Mouse (Mus musculus) liver, embryonic 14.5 days (tissue): ENCODE data around the gene Palld. TPM values are rescaled to one million over a fixed set of nuclear protein-coding genes. Genes with fewer than 3 reads are reported as not detected.

Experiments used
- ATAC-seq: fragments of 200-750 bp; cut with Nextera tagmentation; 2 replicates; pipeline ENCODE4 v1.8.0; 2017; ENCODE audit warnings: moderate number of reproducible peaks, mild to moderate bottlenecking, moderate library complexity; ENCODE audit not compliant: insufficient read depth
- DNase-seq, 3 experiments: peaks; one replicate each; pipeline ENCODE4 v3.0.0-alpha.2; 2012 to 2013; ENCODE audit warnings: low read depth in 3 of 3, low spot score in 3 of 3
- H3K27ac ChIP-seq: fragments of 300-500 bp; sonication (generic); 2 replicates; pipeline ENCODE4 v1.5.1; 2014; ENCODE audit warnings: moderate library complexity, mild to moderate bottlenecking, control low read depth, inconsistent platforms
- H3K27me3 ChIP-seq: fragments of 300-500 bp; sonication (generic); 2 replicates; pipeline ENCODE4 v1.6.1; 2014; ENCODE audit warnings: mild to moderate bottlenecking, low read length, moderate library complexity; ENCODE audit not compliant: control insufficient read depth, insufficient read depth
- H3K36me3 ChIP-seq: fragments of 300-500 bp; sonication (generic); replicated peaks from 2 replicates; pipeline ENCODE4 v1.6.1; 2014; ENCODE audit warnings: low read depth; ENCODE audit not compliant: control insufficient read depth, insufficient read depth
- H3K4me1 ChIP-seq, 2 experiments: fragments of 200-500 bp in 1 of 2; fragments of 300-500 bp in 1 of 2; sonication (generic) in 1 of 2; replicated peaks; 2 replicates each; pipeline ENCODE4 v1.6.1; 2012 to 2014; ENCODE audit warnings: antibody characterized with exemption in 1 of 2, inconsistent platforms in 1 of 2, low read length in 1 of 2; ENCODE audit not compliant: control insufficient read depth in 2 of 2, insufficient read depth in 2 of 2
- H3K4me2 ChIP-seq: fragments of 300-500 bp; sonication (generic); 2 replicates; pipeline ENCODE4 v1.6.1; 2014; ENCODE audit warnings: low read depth, mild to moderate bottlenecking, control low read depth, moderate library complexity
- H3K4me3 ChIP-seq, 2 experiments: fragments of 200-500 bp in 1 of 2; fragments of 300-500 bp in 1 of 2; sonication (generic) in 1 of 2; 2 replicates each; pipeline ENCODE4 v1.5.1; 2012 to 2014; ENCODE audit warnings: low read depth in 2 of 2, low read length in 2 of 2, mild to moderate bottlenecking in 2 of 2, control low read depth in 1 of 2, inconsistent platforms in 1 of 2, moderate library complexity in 1 of 2; ENCODE audit not compliant: insufficient read depth in 1 of 2
- H3K9ac ChIP-seq: fragments of 300-500 bp; sonication (generic); replicated peaks from 2 replicates; pipeline ENCODE4 v1.6.1; 2014; ENCODE audit warnings: mild to moderate bottlenecking, control low read depth, moderate library complexity
- H3K9me3 ChIP-seq: fragments of 300-500 bp; sonication (generic); 2 replicates; pipeline ENCODE4 v1.6.1; 2016; ENCODE audit warnings: low read length, mixed read lengths; ENCODE audit not compliant: control insufficient read depth
- CTCF ChIP-seq: IDR thresholded peaks from 2 replicates; pipeline ENCODE4 v1.5.1; 2016; ENCODE audit warnings: antibody characterized with exemption, low read depth, control low read depth
- EP300 ChIP-seq: IDR thresholded peaks from 2 replicates; pipeline ENCODE4 v1.6.1; 2016; ENCODE audit warnings: antibody characterized with exemption, low read depth
- WGBS: fragments of 180-500 bp; shearing (Covaris S2); extraction: QIAGEN DNeasy Blood & Tissue Kit; methylation state at CpG from one replicate; pipeline ENCODE4 v1.1.7; 2014; ENCODE audit not compliant: insufficient replicate concordance; 5-methylcytosine and 5-hydroxymethylcytosine counted together
- polyA plus RNA-seq, 2 experiments: library from polyadenylated mRNA; depleted of rRNA in 1 of 2; stranded (reverse) in 1 of 2; unstranded in 1 of 2; fragments of >200 nt; fragmentation: Nextera tagmentation in 1 of 2; extraction: Ambion mirVana in 1 of 2; gene quantifications; 2 replicates each; pipeline versions ENCODE4 v1.2.1 to v1.2.3; 2012 to 2014

Palld gene
- polyA plus RNA-seq, 2 experiments, result 1.8 to 2.9 TPM

DNA sequence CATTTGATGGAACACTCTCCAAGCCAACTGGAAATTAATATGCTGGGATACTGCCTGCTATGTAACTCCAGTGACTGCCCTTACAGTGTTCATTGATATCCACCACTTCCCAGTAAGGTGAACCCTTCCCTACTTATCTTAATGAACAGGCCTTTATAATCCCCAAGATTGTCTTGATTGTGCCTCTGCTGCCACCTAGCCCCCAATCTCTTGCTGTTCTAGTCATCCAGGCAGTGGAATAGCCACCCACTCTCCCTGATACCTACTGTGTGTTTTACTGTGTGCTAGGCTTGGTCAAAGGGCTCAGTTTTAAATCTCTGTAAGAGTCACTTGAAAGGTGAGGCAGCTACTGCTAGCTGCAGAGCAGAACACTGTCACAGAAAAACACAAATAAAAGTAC, 216.2 kb downstream of the Palld start:
- Histone ChIP-seq H3K4me3 (no peak overlapping the region), H3K36me3 (no peaks in the 10 kb centered on the region), H3K4me2 (no peak overlapping the region), H3K27me3 (no peaks in the 10 kb centered on the region), H3K9me3 (no peaks in the 10 kb centered on the region), H3K9ac (no peak overlapping the region), H3K4me1 (no peaks in the 10 kb centered on the region), H3K27ac (no peak overlapping the region)
- no peak for ATAC-seq
- TF ChIP-seq CTCF (peak; percentile 35; the same call in 1 of the 2 replicates), EP300 (no peak)
- no peak for DNase-seq

DNA sequence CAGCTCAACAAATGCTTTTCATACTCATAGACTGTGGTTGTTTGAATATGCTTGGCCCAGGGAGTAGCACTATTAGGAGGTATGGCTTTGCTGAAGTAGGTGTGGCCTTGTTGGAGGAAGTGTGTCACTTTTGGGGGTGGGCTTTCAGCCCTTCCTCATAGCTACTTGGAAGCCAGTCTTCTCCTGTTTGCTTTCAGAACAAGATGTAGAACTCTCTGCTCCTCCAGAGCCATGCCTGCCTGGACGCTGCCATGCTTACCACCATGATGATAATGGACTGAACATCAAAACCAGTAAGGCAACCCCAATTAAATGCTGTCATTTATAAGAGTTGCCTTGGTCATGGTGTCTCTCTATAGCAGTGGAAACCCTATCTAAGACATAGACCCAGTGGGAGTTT, 217.2 kb downstream of the Palld start:
- H3K9me3 ChIP-seq, result no peaks in the 10 kb centered on the region
- H3K36me3 ChIP-seq, result no peaks in the 10 kb centered on the region
- H3K27ac ChIP-seq, result no peak overlapping the region
- TF ChIP-seq EP300, result no peak
- no peak for TF ChIP-seq CTCF
- no peaks in the 10 kb centered on the region for H3K27me3 ChIP-seq
- no peak overlapping the region for H3K9ac ChIP-seq
- no peak overlapping the region for H3K4me3 ChIP-seq
- no peak overlapping the region for H3K4me2 ChIP-seq
- DNase-seq (no peak), ATAC-seq (no peak)
- WGBS, result 46% methylated on average over 1 of the region's 1 CpGs
- no peaks in the 10 kb centered on the region for H3K4me1 ChIP-seq

DNA sequence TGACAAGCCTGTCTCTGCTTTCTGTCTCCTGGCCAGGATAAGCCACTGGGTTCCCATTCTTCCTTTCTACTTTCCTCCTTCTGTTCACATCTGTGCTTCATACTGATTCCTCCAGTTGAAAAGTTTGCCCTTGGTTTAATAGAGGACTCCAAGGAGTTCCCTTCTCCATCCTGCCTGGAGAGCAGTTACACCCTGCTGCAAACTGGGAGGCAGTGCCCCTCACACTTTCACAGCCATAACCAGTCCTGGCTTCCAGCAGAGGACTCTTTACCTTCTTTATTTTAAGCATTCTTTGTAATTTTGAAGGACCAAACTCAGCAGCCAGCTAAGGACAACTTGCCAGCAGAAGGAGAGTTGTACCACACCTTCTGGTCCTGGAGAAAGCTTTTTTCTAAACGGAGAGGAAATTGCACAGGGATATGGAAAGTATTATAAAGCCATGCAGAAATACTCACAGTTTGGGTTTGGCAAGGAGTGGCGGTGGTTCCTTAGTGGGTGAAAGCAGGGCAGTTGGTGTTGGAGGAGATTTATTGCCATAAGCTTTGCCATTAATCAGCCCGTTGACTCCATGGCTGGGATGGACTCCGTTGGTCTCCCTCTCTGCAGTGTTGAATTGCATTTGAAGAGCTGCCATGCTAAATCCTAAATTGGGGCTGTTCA, 218.1 kb downstream of the Palld start:
- ATAC-seq (no peak), DNase-seq (no peak)
- Histone ChIP-seq H3K4me1 (no peaks in the 10 kb centered on the region), H3K9ac (no peak overlapping the region), H3K9me3 (no peaks in the 10 kb centered on the region), H3K36me3 (no peaks in the 10 kb centered on the region), H3K27me3 (no peaks in the 10 kb centered on the region), H3K4me2 (no peak overlapping the region), H3K27ac (no peak overlapping the region), H3K4me3 (no peak overlapping the region)
- WGBS, result 59% methylated on average over 4 of the region's 4 CpGs
- no peak for TF ChIP-seq CTCF
- TF ChIP-seq EP300, result no peak

DNA sequence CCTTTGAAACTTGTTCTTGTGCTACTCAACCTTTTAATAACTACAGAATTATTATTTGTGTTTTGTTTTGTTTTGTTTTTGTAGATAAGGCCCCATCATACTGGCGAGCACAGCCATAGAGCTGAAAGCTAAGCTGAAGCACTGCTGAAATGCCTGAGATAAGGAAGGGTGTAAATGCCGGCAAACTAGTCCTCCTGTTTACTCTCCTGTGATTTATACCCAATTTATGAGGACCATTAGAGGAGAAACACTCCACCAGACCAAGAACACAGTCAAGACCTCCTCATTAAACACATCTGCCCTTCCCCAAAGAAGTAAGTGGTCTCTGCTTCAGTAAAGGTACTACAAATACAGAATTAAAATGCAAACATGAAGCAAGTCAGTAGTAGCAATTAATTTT, 219.6 kb downstream of the Palld start:
- Histone ChIP-seq H3K4me1 (no peaks in the 10 kb centered on the region), H3K9me3 (no peaks in the 10 kb centered on the region), H3K4me2 (no peak overlapping the region), H3K27ac (no peak overlapping the region), H3K4me3 (no peak overlapping the region), H3K36me3 (no peaks in the 10 kb centered on the region), H3K27me3 (no peaks in the 10 kb centered on the region), H3K9ac (no peak overlapping the region)
- no peak for TF ChIP-seq EP300
- TF ChIP-seq CTCF, result no peak
- ATAC-seq (no peak), DNase-seq (no peak)
- 54% methylated on average over 2 of the region's 2 CpGs for WGBS

DNA sequence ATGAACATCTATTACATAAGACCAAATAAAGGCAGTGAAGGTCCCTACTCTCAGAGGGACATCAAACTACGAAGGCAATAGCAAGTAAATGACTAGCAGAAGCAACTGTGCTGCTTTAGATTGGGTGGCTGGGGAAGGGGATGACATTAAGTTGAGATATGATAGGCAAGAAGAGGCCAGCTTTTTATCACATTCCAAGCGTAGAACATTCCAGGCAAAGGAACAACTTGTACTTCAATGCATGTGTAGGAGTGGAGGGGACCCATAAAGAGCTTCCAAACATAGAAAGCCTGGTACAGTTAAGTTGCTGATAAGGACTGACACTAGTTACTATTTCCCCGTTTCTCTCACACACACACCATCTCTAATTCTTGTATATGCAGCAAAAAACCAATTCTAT, 221.3 kb downstream of the Palld start:
- no peak overlapping the region for H3K4me2 ChIP-seq
- H3K27ac ChIP-seq, result no peak overlapping the region
- DNase-seq, result no peak
- no peaks in the 10 kb centered on the region for H3K4me1 ChIP-seq
- H3K27me3 ChIP-seq, result no peaks in the 10 kb centered on the region
- ATAC-seq, result no peak
- no peak overlapping the region for H3K4me3 ChIP-seq
- H3K36me3 ChIP-seq, result no peaks in the 10 kb centered on the region
- TF ChIP-seq CTCF (no peak), EP300 (no peak)
- no peaks in the 10 kb centered on the region for H3K9me3 ChIP-seq
- H3K9ac ChIP-seq, result no peak overlapping the region
- WGBS, result 45% methylated on average over 3 of the region's 3 CpGs
